Mouse (Mus musculus) embryo, embryonic 11.5 days (tissue): ENCODE measurements around the gene Ckap5.
A peak's percentile ranks its signal among the peaks of the same experiment; 100 is the strongest.

Experiments
- DNase-seq: peaks from one replicate; pipeline ENCODE4 v3.0.0-alpha.2; 2012; ENCODE audit warnings: low read depth, low spot score

Gene Ckap5

DNA sequence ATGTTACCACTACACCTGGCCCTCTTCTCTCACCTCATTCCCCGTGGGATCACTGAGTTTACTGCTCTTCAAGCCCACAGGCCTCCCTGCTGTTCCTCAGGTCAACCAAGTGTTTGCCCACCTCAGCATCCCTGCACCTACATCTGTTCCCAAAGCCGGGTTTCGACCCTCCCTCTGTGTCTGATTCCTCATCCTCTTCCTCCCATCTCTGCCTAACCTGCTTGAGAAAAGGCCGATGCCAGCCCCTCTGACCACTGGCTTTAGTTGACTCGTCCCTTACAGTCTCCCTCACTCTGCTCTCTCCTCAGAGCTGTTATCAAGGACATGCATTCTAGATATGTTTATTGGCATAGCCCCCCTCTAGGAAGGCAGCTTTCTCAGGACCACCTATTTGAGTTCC is 100.9 kb downstream of the Ckap5 start:
- no peak for DNase-seq

DNA sequence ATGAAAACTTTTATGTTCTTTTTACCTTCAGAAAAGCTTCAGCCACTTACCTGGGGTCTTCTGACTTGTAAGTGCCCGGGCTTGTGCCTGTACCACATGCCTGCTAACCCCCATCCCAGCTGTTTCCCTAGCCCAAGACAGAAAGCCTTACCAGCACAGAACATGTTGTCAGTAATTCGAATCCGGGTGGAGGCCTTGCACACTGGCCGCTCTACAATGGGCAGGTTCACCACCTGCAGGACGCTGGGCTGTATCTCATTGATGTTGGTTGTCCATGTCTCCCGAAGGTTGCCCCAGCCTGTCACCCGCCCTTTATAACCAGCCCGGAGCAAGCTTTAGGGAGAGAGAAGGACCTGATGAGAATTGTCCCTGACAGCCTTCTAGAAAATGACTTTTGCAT is 101.6 kb downstream of the Ckap5 start:
- DNase-seq: no peak

GRCm38 (mm10) chr2:91629682-91630081 is 103.1 kb downstream of the Ckap5 start:
- DNase-seq: no peak

GRCm38 (mm10) chr2:91630384-91630783 is 103.8 kb downstream of the Ckap5 start:
- DNase-seq: no peak

DNA sequence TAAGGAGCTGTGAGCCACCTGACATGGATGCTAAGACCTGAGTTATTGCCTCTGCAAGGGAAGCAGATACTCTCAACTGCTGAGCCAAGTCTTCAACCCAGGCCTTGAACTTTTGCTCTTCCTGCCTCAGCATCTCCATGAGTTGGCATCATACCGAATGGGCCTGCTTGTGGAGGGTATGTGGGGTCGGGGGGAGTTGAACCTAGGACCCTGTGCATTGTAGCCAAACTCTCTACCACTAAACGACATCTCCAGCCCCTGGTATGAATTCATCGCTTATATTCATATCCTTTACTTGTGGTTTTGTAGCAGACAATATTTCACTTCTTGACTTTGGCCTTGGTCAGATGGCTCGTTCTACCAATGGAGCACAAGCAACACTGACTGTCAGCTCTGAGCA is 105.3 kb downstream of the Ckap5 start:
- no peak for DNase-seq

GRCm38 (mm10) chr2:91632316-91632715 is 105.8 kb downstream of the Ckap5 start:
- DNase-seq: no peak

DNA sequence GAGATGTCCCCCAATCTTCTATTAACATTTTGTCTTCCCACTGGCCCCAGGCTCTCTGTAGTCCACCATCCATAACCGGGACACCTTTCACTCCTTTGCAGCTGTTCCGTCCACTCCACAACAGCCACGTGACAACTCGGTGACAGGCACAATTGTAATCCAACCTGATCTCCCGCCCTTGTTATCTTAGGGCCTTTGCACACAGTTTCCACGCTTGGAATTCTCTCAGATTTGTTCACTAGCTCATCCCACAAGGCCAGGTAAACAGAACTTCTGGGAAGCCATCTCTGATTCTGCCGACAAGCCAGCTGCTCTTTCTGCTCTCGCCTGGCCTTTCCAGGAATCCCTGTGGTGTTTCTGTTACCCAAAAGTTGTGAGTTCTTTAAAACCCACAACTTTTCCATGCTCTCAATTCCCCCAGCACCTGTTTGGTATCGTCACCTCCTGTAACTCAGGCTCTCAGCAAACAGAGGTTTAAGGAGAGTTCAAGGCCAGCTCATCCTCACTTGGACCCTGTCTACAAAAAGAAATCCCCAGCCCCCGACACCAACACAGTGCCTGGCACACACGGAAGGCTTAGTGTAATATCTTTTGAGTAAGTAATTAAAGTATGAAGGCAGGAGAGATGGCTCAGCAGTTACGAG is 106.9 kb downstream of the Ckap5 start:
- no peak for DNase-seq

DNA sequence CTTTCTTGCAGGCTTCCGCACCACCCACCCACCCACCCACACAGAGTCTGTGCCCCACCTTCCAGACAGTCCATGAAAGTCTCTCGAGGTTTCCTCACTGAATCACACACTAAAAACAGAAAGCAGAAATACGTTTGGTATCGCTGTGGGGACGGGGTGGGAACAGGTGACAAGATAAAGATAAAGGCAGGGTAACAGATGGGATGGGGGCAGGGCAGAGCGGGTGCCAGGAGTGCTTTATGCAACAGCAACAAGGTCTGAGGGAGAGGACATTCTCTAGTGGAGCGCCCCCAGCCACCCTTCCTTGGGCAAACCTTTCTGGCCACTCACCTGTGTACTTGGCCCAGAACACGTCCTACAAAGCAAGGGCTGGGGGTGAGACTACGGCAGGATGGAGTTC is 108.3 kb downstream of the Ckap5 start:
- no peak for DNase-seq

GRCm38 (mm10) chr2:91635486-91635885 is 108.9 kb downstream of the Ckap5 start:
- DNase-seq: no peak

DNA sequence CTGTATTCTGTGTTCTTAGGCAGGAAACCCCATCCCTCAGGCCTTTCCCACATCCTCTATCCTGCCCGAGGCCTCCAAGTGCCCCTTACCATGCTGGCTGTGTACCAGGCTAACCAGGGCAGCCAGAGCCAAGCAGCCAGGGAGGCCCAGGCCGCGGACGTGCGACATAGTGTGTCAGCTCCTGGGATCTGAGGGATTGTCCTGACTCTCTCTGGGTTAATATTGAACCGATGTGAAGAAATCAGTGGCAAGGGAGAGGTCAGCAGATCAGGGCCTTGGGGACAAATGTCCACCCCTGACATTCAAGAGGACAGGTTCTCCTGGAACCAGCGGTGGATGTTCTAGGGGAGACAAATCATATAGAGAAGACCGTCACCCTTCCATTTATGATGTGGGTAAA is 109.7 kb downstream of the Ckap5 start, which contains the start of gene F2:
TSS of gene F2 (minus strand) at position 186 of the 400 bp plus-strand sequence.
- no peak for DNase-seq

- DNase-seq: no peak
These were observed 110.3 kb downstream of the Ckap5 start for GRCm38 (mm10) chr2:91636727-91637338.

DNA sequence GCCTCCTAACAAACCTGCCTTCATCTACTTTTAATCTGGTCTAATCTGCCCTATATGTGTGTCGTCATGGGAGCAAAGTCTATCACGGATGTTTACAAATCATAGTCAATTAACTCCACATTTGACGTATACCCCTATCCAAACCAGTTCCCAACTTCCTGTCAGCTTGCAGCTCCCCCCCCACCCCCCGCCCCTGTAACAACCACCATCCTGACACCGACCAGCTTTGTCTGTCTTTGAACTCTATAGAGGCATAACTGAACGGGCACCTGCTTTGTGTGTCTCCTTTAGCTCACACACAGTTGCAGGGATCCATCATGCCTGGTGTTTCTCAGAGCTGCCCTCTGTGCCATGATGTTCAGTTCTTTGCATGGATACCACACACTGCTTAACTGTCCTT is 112.4 kb downstream of the Ckap5 start:
- no peak for DNase-seq

DNA sequence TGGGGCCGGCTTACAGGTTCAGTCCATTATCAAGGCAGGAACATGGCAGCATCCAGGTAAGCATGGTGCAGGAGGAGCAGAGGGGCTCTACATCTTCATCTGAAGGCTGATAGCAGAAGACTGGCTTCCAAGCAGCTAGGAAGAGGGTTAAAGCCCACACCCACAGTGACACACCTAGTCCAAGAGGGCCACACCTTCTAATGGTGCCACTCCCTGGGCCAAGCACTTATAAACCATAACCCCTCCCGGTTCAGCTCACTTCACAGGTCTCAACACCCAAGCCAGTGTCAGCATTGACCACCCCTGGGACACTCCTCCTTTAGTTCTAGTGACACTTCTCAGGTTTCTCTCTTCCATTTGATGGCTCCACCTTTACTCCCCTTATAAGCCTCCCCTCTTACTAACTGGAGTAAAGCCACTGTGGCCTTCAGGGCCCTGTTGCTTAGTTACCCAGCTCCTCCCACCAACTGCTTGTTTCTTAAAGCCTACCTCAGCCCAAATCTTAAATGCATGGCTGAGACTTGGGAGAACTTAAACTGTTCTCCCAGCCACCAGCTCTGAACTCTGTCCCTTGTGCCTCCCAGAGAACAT is 116.4 kb downstream of the Ckap5 start:
- DNase-seq: no peak

DNA sequence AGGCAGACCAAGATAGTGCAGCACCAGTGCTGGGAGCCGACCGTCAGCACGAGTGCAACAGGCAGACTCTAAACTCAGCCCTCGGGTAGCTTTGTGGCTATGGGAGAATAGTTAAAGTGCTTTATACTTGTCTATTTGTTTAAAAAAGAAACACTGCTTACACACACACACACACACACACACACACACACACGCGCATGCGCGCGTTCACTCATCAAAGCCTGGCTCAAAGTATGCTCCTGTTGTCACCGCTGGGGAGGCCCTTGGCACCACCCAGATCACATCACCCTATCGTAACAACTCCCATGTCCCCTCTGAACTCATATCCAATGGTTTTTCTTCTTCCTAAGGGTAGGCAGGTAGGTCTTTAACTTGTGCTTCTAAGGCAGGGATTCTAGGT is 117.5 kb downstream of the Ckap5 start:
- no peak for DNase-seq

GRCm38 (mm10) chr2:91645354-91645753 is 118.8 kb downstream of the Ckap5 start:
- no peak for DNase-seq

GRCm38 (mm10) chr2:91645811-91646210 is 119.2 kb downstream of the Ckap5 start:
- DNase-seq: no peak

GRCm38 (mm10) chr2:91646733-91647132 is 120.2 kb downstream of the Ckap5 start:
- peak; percentile 46 for DNase-seq

GRCm38 (mm10) chr2:91649152-91649551 is 122.6 kb downstream of the Ckap5 start:
- peak; percentile 8 for DNase-seq

DNA sequence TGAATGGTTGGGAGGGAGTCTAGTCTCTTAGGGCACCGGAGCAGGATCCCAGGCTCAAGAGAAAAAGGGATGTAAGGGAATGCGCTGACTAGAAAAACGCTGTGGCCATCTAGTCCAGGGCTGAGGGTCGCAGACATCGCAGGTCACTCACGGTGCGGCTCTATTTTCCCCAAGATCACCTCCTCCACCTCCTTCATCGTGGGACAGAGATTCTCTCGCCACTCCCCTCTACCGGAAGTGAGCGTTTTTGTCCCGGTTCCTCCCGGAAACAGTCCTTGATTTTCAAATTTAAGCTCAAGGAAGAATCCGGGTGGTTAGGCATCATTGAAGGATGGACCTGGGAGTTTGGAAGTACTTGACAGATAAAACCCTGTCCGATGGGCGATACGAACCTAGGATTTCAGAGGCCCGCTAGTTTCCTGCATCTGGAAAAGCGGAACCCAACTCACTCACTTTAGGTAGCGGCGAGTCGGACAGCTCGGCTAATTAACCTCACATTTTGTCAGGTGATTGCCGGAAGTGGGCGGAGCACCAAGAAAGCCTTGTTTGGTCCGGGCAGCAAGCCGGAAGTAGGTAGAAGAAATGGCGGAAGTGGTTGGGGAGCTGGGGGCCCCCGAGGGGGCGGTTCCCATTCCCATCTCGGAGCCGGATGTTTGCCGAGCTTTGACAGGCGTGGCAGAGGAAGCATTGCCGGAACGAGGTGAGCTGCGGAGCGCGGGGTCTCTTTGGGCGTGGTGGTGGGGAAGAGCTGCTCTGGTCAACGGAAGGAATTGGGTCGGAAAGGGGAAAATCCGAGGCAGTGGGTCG is 123.2 kb downstream of the Ckap5 start, which contains the start of the genes Zfp408 and Arhgap1:
TSS of gene Zfp408 (minus strand) at position 239 of the 807 bp plus-strand sequence.
TSS of gene Arhgap1 (plus strand) at position 308 of the 807 bp plus-strand sequence.
- peak; percentile 95 for DNase-seq

DNA sequence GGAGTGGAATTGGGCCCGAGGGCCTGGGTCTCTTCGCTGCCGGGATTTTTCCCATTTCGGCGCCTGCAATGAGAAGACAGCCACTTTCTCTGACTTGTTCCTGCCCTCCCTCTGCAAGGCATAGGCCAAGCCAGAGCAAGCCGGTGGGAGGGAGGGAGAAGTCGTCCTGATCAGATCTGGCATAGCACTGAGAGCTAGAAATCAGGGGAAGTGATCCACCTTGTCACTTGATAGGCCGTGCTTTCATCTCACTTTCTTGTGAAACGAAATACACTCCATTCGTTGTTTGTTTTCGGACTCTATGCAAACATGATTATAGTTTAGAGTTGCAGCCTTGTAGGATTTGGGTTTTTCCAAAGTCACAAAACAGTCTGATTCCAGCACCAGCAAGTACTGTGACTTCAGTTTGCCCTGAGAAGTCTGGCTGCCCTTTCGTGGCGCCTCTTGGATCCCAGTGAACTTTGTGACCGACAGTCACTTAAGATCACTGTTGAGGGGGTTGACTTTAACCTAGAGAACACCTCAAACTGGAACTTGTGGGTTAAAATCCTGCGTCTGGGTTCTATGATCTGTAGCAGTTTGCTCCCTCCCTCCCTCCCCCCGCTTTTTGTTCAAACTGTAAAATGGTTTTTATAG is 123.9 kb downstream of the Ckap5 start:
- no peak for DNase-seq

- no peak for DNase-seq
These were observed 125.1 kb downstream of the Ckap5 start for GRCm38 (mm10) chr2:91651458-91652258.
